Mouse (Mus musculus) forebrain, embryonic 11.5 days (tissue): ENCODE results near the gene Prdm2. TPM values are rescaled to one million over a fixed set of nuclear protein-coding genes. Genes with fewer than 3 reads are reported as not detected.

ENCODE experiments used
- ATAC-seq: fragments of 200-750 bp; cut with Nextera tagmentation; replicated peaks from 2 replicates; pipeline ENCODE4 v1.8.0; 2017; ENCODE audit warnings: moderate TSS enrichment; ENCODE audit not compliant: low FRiP score
- DNase-seq: peaks from one replicate; pipeline ENCODE4 v3.0.0-alpha.2; 2017; ENCODE audit warnings: low spot score
- H3K27ac ChIP-seq: fragments of 300-500 bp; sonication (generic); 2 replicates; pipeline ENCODE4 v1.5.1; 2014; ENCODE audit warnings: low read depth, low read length
- H3K27me3 ChIP-seq: fragments of 300-500 bp; sonication (generic); 2 replicates; pipeline ENCODE4 v1.6.1; 2014; ENCODE audit warnings: mild to moderate bottlenecking, low read length, mixed read lengths; ENCODE audit not compliant: control insufficient read depth, insufficient read depth
- H3K36me3 ChIP-seq: fragments of 300-500 bp; sonication (generic); 2 replicates; pipeline ENCODE4 v1.6.1; 2014; ENCODE audit warnings: mild to moderate bottlenecking, low read length, moderate library complexity, mixed read lengths; ENCODE audit not compliant: control insufficient read depth, insufficient read depth
- H3K4me1 ChIP-seq: fragments of 300-500 bp; sonication (generic); replicated peaks from 2 replicates; pipeline ENCODE4 v1.6.1; 2014; ENCODE audit warnings: low read length, mixed read lengths; ENCODE audit not compliant: control insufficient read depth, insufficient read depth
- H3K4me2 ChIP-seq: fragments of 300-500 bp; sonication (generic); 2 replicates; pipeline ENCODE4 v1.6.1; 2014; ENCODE audit warnings: low read depth, mild to moderate bottlenecking, low read length, moderate library complexity, mixed read lengths; ENCODE audit not compliant: severe bottlenecking
- H3K4me3 ChIP-seq: fragments of 300-500 bp; sonication (generic); 2 replicates; pipeline ENCODE4 v1.5.1; 2014; ENCODE audit warnings: low read depth, low read length
- H3K9ac ChIP-seq: fragments of 300-500 bp; sonication (generic); 2 replicates; pipeline ENCODE4 v1.6.1; 2014; ENCODE audit warnings: low read length
- H3K9me3 ChIP-seq: fragments of 300-500 bp; sonication (generic); 2 replicates; pipeline ENCODE4 v1.6.1; 2016; ENCODE audit warnings: low read length, mixed read lengths; ENCODE audit not compliant: control insufficient read depth
- WGBS: fragments of 180-500 bp; shearing (Covaris S2); extraction: QIAGEN DNeasy Blood & Tissue Kit; methylation state at CpG from one replicate; pipeline ENCODE4 v1.1.7; 2014; 5-methylcytosine and 5-hydroxymethylcytosine counted together
- microRNA-seq: library from miRNA; unstranded; fragments of <30 nt; microRNA quantifications from one replicate; pipeline ENCODE4, GENCODE M21; 2016; ENCODE audit not compliant: insufficient number of aligned reads
- polyA plus RNA-seq: library from polyadenylated mRNA; unstranded; fragments of >200 nt; fragmentation: Nextera tagmentation; extraction: Ambion mirVana; gene quantifications from 2 replicates; pipeline ENCODE4 v1.2.1, GENCODE M21; 2014

The Prdm2 gene
- polyA plus RNA-seq, 1 experiment from 2014 or later: 17.8 TPM

GRCm38 (mm10) chr4:143058765-143059344, 153.9 kb downstream of the Prdm2 start:
- 93% methylated on average over 12 of the region's 12 CpGs for WGBS
- Histone ChIP-seq H3K36me3 (no peaks in the 10 kb centered on the region), H3K4me3 (no peak overlapping the region), H3K4me1 (no peaks in the 10 kb centered on the region), H3K27ac (no peak overlapping the region), H3K27me3 (no peaks in the 10 kb centered on the region), H3K4me2 (no peak overlapping the region), H3K9me3 (no peaks in the 10 kb centered on the region), H3K9ac (no peak overlapping the region)
- ATAC-seq (no peak), DNase-seq (no peak)

Small RNA genes lying within 50 kb of the gene (microRNA-seq; reads per million reads assigned to microRNA genes)
- 5.9 reads per million for gene Mir7021

Other genes with a start within 250 kb of the Prdm2 start
- gene Pdpn, start 86.6 kb upstream of the Prdm2 start, polyA plus RNA-seq: 74.5 and 75.8 TPM in 2 replicates
- gene Lrrc38, start 136.8 kb upstream of the Prdm2 start, polyA plus RNA-seq: not detected in 2 replicates
- gene Pramel1, start 181.4 kb upstream of the Prdm2 start, polyA plus RNA-seq: not detected in 2 replicates
- 18.1 and 23.0 TPM in 2 replicates for gene Pramef8, start 199.4 kb upstream of the Prdm2 start, polyA plus RNA-seq
- not detected in 2 replicates for gene Oog4, start 237.3 kb upstream of the Prdm2 start, polyA plus RNA-seq